Mouse (Mus musculus): ENCODE results near the gene 5530401A14Rik. TPM values are rescaled to one million over a fixed set of nuclear protein-coding genes. Genes with fewer than 3 reads are reported as not detected.

The 5530401A14Rik gene
- polyA plus RNA-seq, 1 experiment from 2014 or later = not detected

- no peak for ATAC-seq (ENCODE audit: insufficient number of reproducible peaks, low FRiP score)
- 83% methylated on average over 1 of the region's 1 CpGs for whole genome bisulfite sequencing
- no peak overlapping the region for H3K4me3 ChIP-seq
- H3K27me3 ChIP-seq (replicated peaks) = 0 out of 2 replicates have a peak, but pooled peaks cover 3% of the 10 kb centered on the region
- peaks cover 8% of the 10 kb centered on the region; the same call in 1 of the 2 replicates for H3K4me1 ChIP-seq (replicated peaks)
- no peaks in the 10 kb centered on the region for H3K36me3 ChIP-seq
- no peaks in the 10 kb centered on the region for H3K9me3 ChIP-seq (replicated peaks)
- no peak overlapping the region for H3K4me2 ChIP-seq
- H3K9ac ChIP-seq = no peak overlapping the region
- H3K27ac ChIP-seq (ENCODE audit: poor library complexity, severe bottlenecking) = no peak overlapping the region
Observed at GRCm38 (mm10) chr11:81937516-81937915, 77.0 kb downstream of the 5530401A14Rik start.

GRCm38 (mm10) chr11:81940988-81941387, 80.5 kb downstream of the 5530401A14Rik start:
- Histone ChIP-seq H3K4me2 (no peak overlapping the region), H3K4me3 (no peak overlapping the region), H3K9ac (no peak overlapping the region), H3K9me3 (replicated peaks) (no peaks in the 10 kb centered on the region), H3K4me1 (replicated peaks) (peaks cover 8% of the 10 kb centered on the region; the same call in 1 of the 2 replicates), H3K27ac (ENCODE audit: poor library complexity, severe bottlenecking) (no peak overlapping the region), H3K27me3 (replicated peaks) (0 out of 2 replicates have a peak, but pooled peaks cover 6% of the 10 kb centered on the region), H3K36me3 (no peaks in the 10 kb centered on the region)
- no peak for ATAC-seq (ENCODE audit: insufficient number of reproducible peaks, low FRiP score)
- WGBS = 21% methylated on average over 1 of the region's 1 CpGs

GRCm38 (mm10) chr11:81942167-81942566, 81.7 kb downstream of the 5530401A14Rik start:
- no peaks in the 10 kb centered on the region for H3K36me3 ChIP-seq
- 29% methylated on average over 1 of the region's 1 CpGs for WGBS
- no peak overlapping the region for H3K4me3 ChIP-seq
- H3K9me3 ChIP-seq (replicated peaks) = 0 out of 2 replicates have a peak, but pooled peaks cover under 1% of the 10 kb centered on the region
- ATAC-seq (ENCODE audit: insufficient number of reproducible peaks, low FRiP score) = no peak
- no peak overlapping the region for H3K4me2 ChIP-seq
- 0 out of 2 replicates have a peak, but pooled peaks cover 6% of the 10 kb centered on the region for H3K27me3 ChIP-seq (replicated peaks)
- H3K4me1 ChIP-seq (replicated peaks) = peaks cover 8% of the 10 kb centered on the region; the same call in 1 of the 2 replicates
- no peak overlapping the region for H3K9ac ChIP-seq
- H3K27ac ChIP-seq (ENCODE audit: poor library complexity, severe bottlenecking) = no peak overlapping the region

Other genes with a start within 250 kb of the 5530401A14Rik start
- gene Asic2, start 107.8 kb downstream of the 5530401A14Rik start, polyA plus RNA-seq (2016; fragmentation: Nextera tagmentation; extraction: Ambion mirVana) = 0.06 and 0.12 TPM in 2 replicates
- 8.0 and 8.8 TPM in 2 replicates for gene Ccl2, start 174.9 kb downstream of the 5530401A14Rik start, polyA plus RNA-seq (2016; fragmentation: Nextera tagmentation; extraction: Ambion mirVana)
- not detected in 2 replicates for gene Gm17268, start 177.9 kb downstream of the 5530401A14Rik start, polyA plus RNA-seq (2016; fragmentation: Nextera tagmentation; extraction: Ambion mirVana)
- 2.6 and 3.9 TPM in 2 replicates for gene Ccl7, start 185.0 kb downstream of the 5530401A14Rik start, polyA plus RNA-seq (2016; fragmentation: Nextera tagmentation; extraction: Ambion mirVana)
- 0.15 TPM in 1 of 2 replicates, not detected in the other for gene Ccl11, start 197.2 kb downstream of the 5530401A14Rik start, polyA plus RNA-seq (2016; fragmentation: Nextera tagmentation; extraction: Ambion mirVana)
- 0.72 and 1.2 TPM in 2 replicates for gene Ccl12, start 241.2 kb downstream of the 5530401A14Rik start, polyA plus RNA-seq (2016; fragmentation: Nextera tagmentation; extraction: Ambion mirVana)